Mouse (Mus musculus): Measurements from ENCODE around the gene Rab34. TPM values are rescaled to one million over a fixed set of nuclear protein-coding genes. Genes with fewer than 3 reads are reported as not detected.

The Rab34 gene
- total and polyA plus RNA-seq, 3 experiments = 0.17 to 1.4 (median 0.50) TPM

DNA sequence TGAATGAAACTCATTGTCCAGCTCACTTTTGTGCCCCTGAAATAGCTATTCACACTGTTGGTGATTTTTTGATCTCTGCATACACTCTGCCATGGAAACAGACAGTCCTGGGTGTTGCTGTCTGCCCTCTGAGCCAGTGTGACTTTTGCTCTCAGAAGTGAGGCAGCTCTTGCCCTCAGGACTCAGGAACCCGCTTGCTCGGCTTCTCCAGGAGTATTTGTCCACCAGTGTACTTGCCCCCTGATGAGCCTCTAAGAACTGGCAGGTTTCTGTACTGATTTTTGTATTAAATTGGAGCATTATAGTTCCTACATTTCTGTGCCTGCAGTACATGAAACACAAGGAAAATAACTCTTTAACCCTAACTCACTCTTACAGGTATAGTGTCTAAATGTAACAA, 44.7 kb upstream of the Rab34 start:
- peaks cover 20% of the 10 kb centered on the region; the same call in 1 of the 2 replicates for H3K79me2 ChIP-seq (replicated peaks; ENCODE audit: control insufficient read depth, extremely low read depth, insufficient read depth, poor library complexity, severe bottlenecking)
- H3K4me2 ChIP-seq (ENCODE audit: insufficient read depth, low read depth, poor library complexity, severe bottlenecking) = no peak overlapping the region
- H3K36me3 ChIP-seq (replicated peaks in 1 of 2; ENCODE audit: control insufficient read depth in 1 of 2, insufficient read depth in 1 of 2, low read length in 1 of 2) = peaks cover 28 to 86% of the 10 kb centered on the region in 2 experiments
- no peak overlapping the region for H3K9ac ChIP-seq (ENCODE audit: insufficient read depth, low read depth)
- no peak overlapping the region for H3K4me3 ChIP-seq (replicated peaks in 1 of 3; ENCODE audit: low read depth in 2 of 3, low read length in 2 of 3, poor library complexity in 1 of 3)
- no peak for TF ChIP-seq NRF1 (IDR thresholded peaks at IDR 0.05; ENCODE audit: low read depth, low read length)
- TF ChIP-seq SIN3A (IDR thresholded peaks at IDR 0.05; ENCODE audit: low read length) = no peak
- TF ChIP-seq ZNF384 (IDR thresholded peaks at IDR 0.05; ENCODE audit: low read depth, low read length) = no peak
- no peak for TF ChIP-seq RAD21 (IDR thresholded peaks at IDR 0.05; ENCODE audit: low read depth, low read length)
- TF ChIP-seq PAX5 (IDR thresholded peaks at IDR 0.05; ENCODE audit: low read length) = no peak
- TF ChIP-seq JUND (conservative IDR thresholded peaks at IDR 0.05; ENCODE audit: low read depth, low read length) = no peak
- TF ChIP-seq CTCF (conservative IDR thresholded peaks at IDR 0.05 in 1 of 2, IDR thresholded peaks at IDR 0.05 in 1 of 2; ENCODE audit: low read depth in 2 of 2, low read length in 2 of 2) = no peak
- no peak for TF ChIP-seq ZC3H11A (IDR thresholded peaks at IDR 0.05; ENCODE audit: low read depth, low read length)
- TF ChIP-seq ELF1 (IDR thresholded peaks at IDR 0.05; ENCODE audit: low read depth, low read length) = no peak
- TF ChIP-seq USF1 (IDR thresholded peaks at IDR 0.05; ENCODE audit: low read depth, low read length) = no peak
- no peak for TF ChIP-seq RCOR1 (conservative IDR thresholded peaks at IDR 0.05; ENCODE audit: low read depth, low read length)
- TF ChIP-seq USF2 (conservative IDR thresholded peaks at IDR 0.05; ENCODE audit: low read depth, low read length) = no peak
- TF ChIP-seq JUN (IDR thresholded peaks at IDR 0.05; ENCODE audit: insufficient read depth, low read depth, low read length) = no peak
- no peak for TF ChIP-seq ZKSCAN1 (IDR thresholded peaks at IDR 0.05; ENCODE audit: borderline replicate concordance, low read depth, low read length)
- no peak for TF ChIP-seq TCF12 (IDR thresholded peaks at IDR 0.05; ENCODE audit: low read depth, low read length)
- TF ChIP-seq ETS1 (conservative IDR thresholded peaks at IDR 0.05; ENCODE audit: low read depth, low read length) = no peak
- no peak for TF ChIP-seq MAX (IDR thresholded peaks at IDR 0.05; ENCODE audit: low read length)
- no peak for TF ChIP-seq MAZ (IDR thresholded peaks at IDR 0.05; ENCODE audit: low read depth, low read length)
- no peak for TF ChIP-seq IRF4 (IDR thresholded peaks at IDR 0.05; ENCODE audit: low read depth, low read length)
- H3K27me3 ChIP-seq (replicated peaks) = no peaks in the 10 kb centered on the region
- H3K9me3 ChIP-seq (replicated peaks; ENCODE audit: low read length) = no peaks in the 10 kb centered on the region
- dilution Hi-C loops (cut with MboI; ENCODE audit: extremely low pct_ligation_motif_present, extremely low pct_unique_long_range_greater_than_20kb, low sequenced_read_pairs) (no loop called here), in situ Hi-C loops (cut with MboI; ENCODE audit: low pct_ligation_motif_present, low pct_unique_long_range_greater_than_20kb, low sequenced_read_pairs) (no loop called here)
- H3K27ac ChIP-seq (ENCODE audit: insufficient read depth, low read depth) = no peak overlapping the region
- DNase-seq (ENCODE audit: extremely low read depth) = no peak
- peaks cover 17 to 46% of the 10 kb centered on the region in 2 experiments; a peak in 3 of 4 replicates for H3K4me1 ChIP-seq (ENCODE audit: control insufficient read depth in 1 of 2, insufficient read depth in 2 of 2)

- no peak overlapping the region for H3K4me2 ChIP-seq (ENCODE audit: insufficient read depth, low read depth, poor library complexity, severe bottlenecking)
- in situ Hi-C loops (cut with MboI; ENCODE audit: low pct_ligation_motif_present, low pct_unique_long_range_greater_than_20kb, low sequenced_read_pairs) (no loop called here), dilution Hi-C loops (cut with MboI; ENCODE audit: extremely low pct_ligation_motif_present, extremely low pct_unique_long_range_greater_than_20kb, low sequenced_read_pairs) (no loop called here)
- no peaks in the 10 kb centered on the region for H3K27me3 ChIP-seq (replicated peaks)
- no peak for DNase-seq (ENCODE audit: extremely low read depth)
- no peaks in the 10 kb centered on the region for H3K9me3 ChIP-seq (replicated peaks; ENCODE audit: low read length)
- H3K4me3 ChIP-seq (replicated peaks in 1 of 3; ENCODE audit: low read depth in 2 of 3, low read length in 2 of 3, poor library complexity in 1 of 3) = no peak overlapping the region
- 0 out of 2 replicates have a peak, but pooled peaks cover 3% of the 10 kb centered on the region for H3K79me2 ChIP-seq (replicated peaks; ENCODE audit: control insufficient read depth, extremely low read depth, insufficient read depth, poor library complexity, severe bottlenecking)
- H3K36me3 ChIP-seq (replicated peaks in 1 of 2; ENCODE audit: control insufficient read depth in 1 of 2, insufficient read depth in 1 of 2, low read length in 1 of 2) = peaks cover 49 to 95% of the 10 kb centered on the region in 2 experiments
- no peak overlapping the region for H3K27ac ChIP-seq (ENCODE audit: insufficient read depth, low read depth)
- TF ChIP-seq SMC3 (IDR thresholded peaks at IDR 0.05; ENCODE audit: low read depth, low read length) = peak; percentile 42
- peak; percentile 16 for TF ChIP-seq RAD21 (IDR thresholded peaks at IDR 0.05; ENCODE audit: low read depth, low read length)
- no peak for TF ChIP-seq ZNF384 (IDR thresholded peaks at IDR 0.05; ENCODE audit: low read depth, low read length)
- TF ChIP-seq CTCF (conservative IDR thresholded peaks at IDR 0.05 in 1 of 2, IDR thresholded peaks at IDR 0.05 in 1 of 2; ENCODE audit: low read depth in 2 of 2, low read length in 2 of 2) = peak in 1 of 2 experiments; percentile 57; a peak in 2 of 4 replicates
- H3K4me1 ChIP-seq (ENCODE audit: control insufficient read depth in 1 of 2, insufficient read depth in 2 of 2) = peaks cover 17 to 46% of the 10 kb centered on the region in 2 experiments; a peak in 3 of 4 replicates
- no peak overlapping the region for H3K9ac ChIP-seq (ENCODE audit: insufficient read depth, low read depth)
Measured at GRCm38 (mm10) chr11:78146168-78146567, 42.1 kb upstream of the Rab34 start.
